Mouse (Mus musculus) heart, adult 2 months (tissue): ENCODE data around the gene Mark2.

Experiments
- CTCF ChIP-seq: fragments of 200-600 bp; IDR thresholded peaks from 2 replicates; pipeline ENCODE4 v1.8.1; 2022; ENCODE audit warnings: antibody characterized with exemption, mild to moderate bottlenecking, moderate library complexity
- EP300 ChIP-seq: fragments of 200-500 bp; IDR thresholded peaks from 2 replicates; pipeline ENCODE4 v1.6.1; 2011; ENCODE audit warnings: low read depth, low read length, control low read depth; ENCODE audit not compliant: insufficient read depth
- POLR2A ChIP-seq: fragments of 200-500 bp; IDR thresholded peaks from 2 replicates; pipeline ENCODE4 v1.6.1; 2011; ENCODE audit warnings: mild to moderate bottlenecking, low read depth, low read length, control low read depth; ENCODE audit not compliant: insufficient read depth

DNA sequence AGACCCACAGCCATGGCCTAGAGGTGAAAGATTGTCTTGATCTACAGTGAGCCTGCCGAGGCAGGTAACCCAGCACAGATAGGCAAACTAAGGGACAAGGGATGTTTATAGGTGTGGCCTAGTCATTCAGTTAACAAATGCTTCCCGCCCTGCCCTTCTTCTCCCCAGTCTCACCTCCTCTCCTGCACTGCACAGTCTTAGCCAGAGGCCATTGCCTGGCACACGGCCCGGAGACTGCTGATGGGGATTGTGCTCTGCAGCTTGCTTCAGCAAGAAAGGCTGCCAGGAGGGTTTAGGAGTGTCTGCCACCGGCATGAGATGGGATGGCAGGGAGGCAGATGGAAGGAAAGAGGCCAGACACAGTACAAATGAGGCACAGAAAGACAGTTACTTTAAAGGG, 83.8 kb downstream of the Mark2 start:
- no peak for TF ChIP-seq CTCF
- TF ChIP-seq EP300 = no peak
- no peak for TF ChIP-seq POLR2A
